Mouse (Mus musculus): ENCODE measurements around the gene Esrra. TPM values are rescaled to one million over a fixed set of nuclear protein-coding genes. Genes with fewer than 3 reads are reported as not detected.

Gene Esrra
- polyA plus RNA-seq, 1 experiment from 2014 or later: 6.2 TPM

Small RNA genes within 50 kb of the gene (microRNA-seq; reads per million reads assigned to microRNA genes)
- gene Mir6990: 1.5 reads per million

Other genes starting within 250 kb of the Esrra start
- 2.8 and 4.8 TPM in 2 replicates for gene Rps6ka4, start 81.2 kb downstream of the Esrra start, polyA plus RNA-seq (2016; fragmentation: Nextera tagmentation; extraction: Ambion mirVana)
- 0.15 and 0.61 TPM in 2 replicates for gene Ccdc88b, start 63.6 kb downstream of the Esrra start, polyA plus RNA-seq (2016; fragmentation: Nextera tagmentation; extraction: Ambion mirVana)
- 157 and 168 TPM in 2 replicates for gene Trmt112, start 12.1 kb downstream of the Esrra start, polyA plus RNA-seq (2016; fragmentation: Nextera tagmentation; extraction: Ambion mirVana)
- 122 and 131 TPM in 2 replicates for gene Prdx5, start 11.7 kb downstream of the Esrra start, polyA plus RNA-seq (2016; fragmentation: Nextera tagmentation; extraction: Ambion mirVana)
- gene Catsperz, start 3.6 kb upstream of the Esrra start, polyA plus RNA-seq (2016; fragmentation: Nextera tagmentation; extraction: Ambion mirVana): 0.76 and 0.93 TPM in 2 replicates
- 0.11 TPM in 1 of 2 replicates, not detected in the other for gene Kcnk4, start 12.7 kb upstream of the Esrra start, polyA plus RNA-seq (2016; fragmentation: Nextera tagmentation; extraction: Ambion mirVana)
- gene Bad, start 20.0 kb upstream of the Esrra start, polyA plus RNA-seq (2016; fragmentation: Nextera tagmentation; extraction: Ambion mirVana): 51.8 and 55.3 TPM in 2 replicates
- gene Gpr137, start 20.7 kb upstream of the Esrra start, polyA plus RNA-seq (2016; fragmentation: Nextera tagmentation; extraction: Ambion mirVana): 21.6 and 24.4 TPM in 2 replicates
- gene Ppp1r14b, start 53.2 kb upstream of the Esrra start, polyA plus RNA-seq (2016; fragmentation: Nextera tagmentation; extraction: Ambion mirVana): 245 and 281 TPM in 2 replicates
- gene Plcb3, start 54.7 kb upstream of the Esrra start, polyA plus RNA-seq (2016; fragmentation: Nextera tagmentation; extraction: Ambion mirVana): 29.2 and 37.8 TPM in 2 replicates
- gene Fkbp2, start 58.7 kb upstream of the Esrra start, polyA plus RNA-seq (2016; fragmentation: Nextera tagmentation; extraction: Ambion mirVana): 94.0 and 102 TPM in 2 replicates
- 41.1 and 41.7 TPM in 2 replicates for gene Vegfb, start 65.8 kb upstream of the Esrra start, polyA plus RNA-seq (2016; fragmentation: Nextera tagmentation; extraction: Ambion mirVana)
- 17.4 and 19.4 TPM in 2 replicates for gene Dnajc4, start 70.8 kb upstream of the Esrra start, polyA plus RNA-seq (2016; fragmentation: Nextera tagmentation; extraction: Ambion mirVana)
- gene Nudt22, start 74.3 kb upstream of the Esrra start, polyA plus RNA-seq (2016; fragmentation: Nextera tagmentation; extraction: Ambion mirVana): 21.1 and 21.2 TPM in 2 replicates
- gene Trpt1, start 74.3 kb upstream of the Esrra start, polyA plus RNA-seq (2016; fragmentation: Nextera tagmentation; extraction: Ambion mirVana): 7.4 and 10.6 TPM in 2 replicates
- gene Fermt3, start 97.7 kb upstream of the Esrra start, polyA plus RNA-seq (2016; fragmentation: Nextera tagmentation; extraction: Ambion mirVana): 7.0 and 7.5 TPM in 2 replicates
- 455 and 483 TPM in 2 replicates for gene Stip1, start 118.2 kb upstream of the Esrra start, polyA plus RNA-seq (2016; fragmentation: Nextera tagmentation; extraction: Ambion mirVana)
- gene Macrod1, start 135.0 kb upstream of the Esrra start, polyA plus RNA-seq (2016; fragmentation: Nextera tagmentation; extraction: Ambion mirVana): 2.8 and 4.4 TPM in 2 replicates
- gene Flrt1, start 183.9 kb upstream of the Esrra start, polyA plus RNA-seq (2016; fragmentation: Nextera tagmentation; extraction: Ambion mirVana): 0.54 and 1.6 TPM in 2 replicates